Mouse (Mus musculus) forebrain, postnatal 0 days (tissue): ENCODE results near the gene Prss45. TPM values are rescaled to one million over a fixed set of nuclear protein-coding genes. Genes with fewer than 3 reads are reported as not detected.

Source experiments
- ATAC-seq: fragments of 200-750 bp; cut with Nextera tagmentation; 2 replicates; pipeline ENCODE4 v1.8.0; 2017; ENCODE audit warnings: mild to moderate bottlenecking, moderate library complexity
- DNase-seq: peaks from one replicate; pipeline ENCODE4 v3.0.0-alpha.2; 2015
- H3K27ac ChIP-seq: fragments of 300-500 bp; sonication (generic); 2 replicates; pipeline ENCODE4 v1.5.1; 2014; ENCODE audit warnings: low read depth, mild to moderate bottlenecking, antibody characterized with exemption, low read length, moderate library complexity, mixed read lengths
- H3K27me3 ChIP-seq: fragments of 300-500 bp; sonication (generic); 2 replicates; pipeline ENCODE4 v1.6.1; 2014; ENCODE audit warnings: mild to moderate bottlenecking, low read length, mixed read lengths; ENCODE audit not compliant: insufficient read depth
- H3K36me3 ChIP-seq: fragments of 300-500 bp; sonication (generic); 2 replicates; pipeline ENCODE4 v1.6.1; 2014; ENCODE audit warnings: mild to moderate bottlenecking, moderate library complexity; ENCODE audit not compliant: insufficient read depth
- H3K4me1 ChIP-seq: fragments of 300-500 bp; sonication (generic); 2 replicates; pipeline ENCODE4 v1.6.1; 2014; ENCODE audit warnings: antibody characterized with exemption; ENCODE audit not compliant: insufficient read depth
- H3K4me2 ChIP-seq: fragments of 300-500 bp; sonication (generic); 2 replicates; pipeline ENCODE4 v1.6.1; 2014; ENCODE audit warnings: low read depth, mild to moderate bottlenecking, moderate library complexity
- H3K4me3 ChIP-seq: fragments of 300-500 bp; sonication (generic); 2 replicates; pipeline ENCODE4 v1.5.1; 2014; ENCODE audit warnings: low read depth, low read length, mixed read lengths
- H3K9ac ChIP-seq: fragments of 300-500 bp; sonication (generic); 2 replicates; pipeline ENCODE4 v1.6.1; 2014; ENCODE audit warnings: mild to moderate bottlenecking
- H3K9me3 ChIP-seq: fragments of 300-500 bp; sonication (generic); 2 replicates; pipeline ENCODE4 v1.6.1; 2016; ENCODE audit warnings: low read length
- CTCF ChIP-seq: sonication (generic); IDR thresholded peaks from 2 replicates; pipeline ENCODE4 v1.5.1; 2016; ENCODE audit warnings: antibody characterized with exemption, control low read depth, low read depth
- WGBS: fragments of 180-500 bp; shearing (Covaris S2); extraction: QIAGEN DNeasy Blood & Tissue Kit; methylation state at CpG from one replicate; pipeline ENCODE4 v1.1.7; 2014; 5-methylcytosine and 5-hydroxymethylcytosine counted together
- polyA plus RNA-seq: library from polyadenylated mRNA; unstranded; fragments of >200 nt; fragmentation: Nextera tagmentation; extraction: Ambion mirVana; gene quantifications from 2 replicates; pipeline ENCODE4 v1.2.1, GENCODE M21; 2015
- total RNA-seq: library from RNA; depleted of rRNA; stranded (reverse); fragments of >200 nt; gene quantifications from 2 replicates; pipeline ENCODE4 v1.2.3, GENCODE M21; 2014; rRNA removed

The Prss45 gene
- total and polyA plus RNA-seq, 2 experiments from 2014 or later, result 0.71 TPM; not detected in 1

DNA sequence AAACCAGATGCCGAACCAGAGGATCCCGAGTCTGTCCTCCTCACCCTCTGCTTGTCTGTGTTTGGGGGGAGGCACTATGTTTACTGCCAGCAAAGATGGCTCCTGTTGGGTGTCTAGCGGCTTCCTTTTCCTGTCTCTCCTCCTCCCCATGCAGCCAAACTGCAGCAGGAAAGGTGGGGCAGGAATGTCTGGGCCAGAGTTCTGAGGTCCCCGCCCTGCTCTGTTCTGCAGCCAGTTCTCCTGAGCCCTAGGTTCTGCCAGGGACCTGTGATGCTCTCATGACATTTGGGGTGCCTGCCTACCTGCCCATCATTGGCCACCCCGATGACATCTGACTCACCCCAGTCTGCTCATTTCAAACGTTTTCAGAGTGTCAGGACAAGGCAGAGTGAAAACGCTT is 47.6 kb downstream of the Prss45 start:
- H3K4me2 ChIP-seq, result no peak overlapping the region

DNA sequence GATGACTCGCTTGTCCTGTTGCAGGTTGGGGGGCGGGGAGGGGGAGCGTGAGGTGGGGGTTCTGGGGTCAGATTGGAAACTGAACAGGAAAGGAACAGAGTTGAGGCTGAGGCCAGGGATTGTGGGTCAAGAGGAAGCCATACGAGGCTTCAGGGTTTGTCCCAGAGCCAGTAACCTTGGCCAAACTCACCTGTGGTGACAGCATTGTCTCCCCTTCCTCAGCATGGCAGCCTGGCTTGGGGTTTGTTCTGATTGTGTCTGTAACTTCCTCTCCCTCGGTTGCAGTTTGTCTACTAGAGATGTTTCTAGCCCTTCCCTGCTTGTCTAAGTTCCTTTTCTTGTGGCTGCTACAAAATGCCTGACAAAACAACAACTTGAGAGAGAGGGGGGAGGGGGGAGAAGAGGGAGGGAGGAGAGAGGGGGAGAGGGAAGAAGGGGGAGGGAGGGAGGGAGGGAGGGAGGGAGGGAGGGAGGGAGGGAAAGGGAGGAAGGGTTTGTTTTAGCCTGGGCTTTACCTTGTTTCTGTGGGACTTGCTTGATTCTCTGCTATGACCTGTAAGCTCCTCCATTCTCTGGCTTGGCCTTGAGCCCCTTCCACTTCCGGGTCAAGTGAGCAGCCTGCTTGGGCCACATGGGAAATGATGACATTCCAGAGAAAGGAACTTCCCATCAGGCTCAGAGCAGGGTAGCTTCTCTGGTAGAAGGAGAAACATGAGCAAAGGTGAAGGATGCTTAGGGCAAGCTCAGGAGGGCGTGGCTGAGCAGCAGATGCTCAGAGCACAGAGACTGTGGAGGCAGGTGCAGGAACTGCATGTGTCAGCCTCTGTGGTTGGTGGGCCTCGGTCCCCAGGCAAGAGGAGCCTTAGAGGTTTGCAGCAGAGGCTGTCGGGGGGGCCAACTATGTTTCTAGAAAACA is 53.3 kb downstream of the Prss45 start:
- Histone ChIP-seq H3K4me2 (no peak overlapping the region), H3K4me3 (no peak overlapping the region), H3K27ac (no peak overlapping the region), H3K4me1 (no peaks in the 10 kb centered on the region), H3K9me3 (no peaks in the 10 kb centered on the region), H3K36me3 (no peaks in the 10 kb centered on the region), H3K27me3 (no peaks in the 10 kb centered on the region), H3K9ac (no peak overlapping the region)
- DNase-seq (no peak), ATAC-seq (no peak)
- no peak for TF ChIP-seq CTCF
- 58% methylated on average over 9 of the region's 9 CpGs for WGBS

More for the DNA sequence above, 47.6 kb downstream of the Prss45 start:
- Histone ChIP-seq H3K27me3 (peaks cover 9% of the 10 kb centered on the region), H3K27ac (no peak overlapping the region), H3K4me3 (no peak overlapping the region), H3K9ac (no peak overlapping the region), H3K9me3 (no peaks in the 10 kb centered on the region), H3K4me1 (no peaks in the 10 kb centered on the region), H3K36me3 (no peaks in the 10 kb centered on the region)
- WGBS, result 78% methylated on average over 7 of the region's 7 CpGs
- ATAC-seq (no peak), DNase-seq (no peak)
- no peak for TF ChIP-seq CTCF

DNA sequence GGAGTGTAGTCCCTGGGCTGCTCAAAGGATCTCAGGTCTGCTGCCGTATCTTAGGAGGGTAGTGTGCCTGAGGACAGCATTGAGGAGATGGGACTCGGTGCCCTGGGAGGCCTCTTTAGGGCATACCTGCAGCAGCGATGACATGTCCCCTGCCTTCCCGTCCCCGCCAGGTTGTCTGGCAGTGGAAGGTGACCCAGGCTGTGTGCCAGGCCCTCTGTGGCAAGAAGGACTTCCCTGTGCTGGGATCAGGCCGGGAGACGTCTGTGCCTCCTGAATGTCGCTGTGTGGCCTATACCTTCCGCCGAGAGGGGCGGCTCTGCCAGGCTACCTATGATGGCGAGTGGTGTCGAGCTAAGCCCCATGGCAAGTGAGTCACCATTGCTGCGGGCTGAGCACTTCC is 54.5 kb downstream of the Prss45 start:
- H3K36me3 ChIP-seq, result no peaks in the 10 kb centered on the region
- H3K4me3 ChIP-seq, result no peak overlapping the region
- H3K4me1 ChIP-seq, result no peaks in the 10 kb centered on the region
- H3K9ac ChIP-seq, result no peak overlapping the region
- H3K9me3 ChIP-seq, result no peaks in the 10 kb centered on the region
- 91% methylated on average over 14 of the region's 14 CpGs for WGBS
- H3K4me2 ChIP-seq, result no peak overlapping the region
- ATAC-seq (no peak), DNase-seq (no peak)
- H3K27ac ChIP-seq, result no peak overlapping the region
- no peaks in the 10 kb centered on the region for H3K27me3 ChIP-seq
- no peak for TF ChIP-seq CTCF

DNA sequence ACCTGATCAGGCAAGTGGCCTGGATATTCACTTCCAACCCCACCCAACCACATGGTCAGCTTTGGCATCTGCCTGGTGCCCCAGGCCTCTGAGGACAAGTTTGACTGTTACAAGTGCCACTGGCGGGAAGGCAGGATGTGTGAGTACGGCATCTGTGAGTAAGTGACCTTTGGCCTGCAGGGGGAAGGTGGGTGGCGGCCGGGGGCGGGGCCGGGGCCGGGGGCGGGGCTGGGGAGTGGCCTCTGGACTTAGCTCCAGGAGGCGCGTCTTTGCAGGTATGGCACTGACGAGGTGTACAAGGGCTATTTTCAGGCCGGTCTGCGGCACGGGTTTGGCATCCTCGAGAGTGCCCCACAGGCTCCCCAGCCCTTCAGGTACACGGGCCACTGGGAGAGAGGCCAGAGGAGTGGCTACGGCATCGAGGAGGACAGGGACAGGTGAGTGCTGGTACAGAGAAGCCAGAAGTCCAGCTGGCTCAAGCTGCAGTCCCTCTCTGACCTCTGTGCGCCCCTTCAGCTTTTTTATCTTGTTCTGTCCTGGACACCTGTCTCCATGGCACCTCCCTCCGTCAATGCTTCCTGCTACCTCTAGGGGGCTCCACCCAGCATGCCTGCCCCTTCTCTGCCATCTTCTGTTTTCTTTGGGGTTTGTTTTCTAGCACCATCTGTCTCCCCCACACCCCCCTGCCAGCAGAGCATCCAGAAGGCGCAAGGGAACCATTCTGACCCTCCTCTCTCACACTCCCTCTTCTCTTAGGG is 55.8 kb downstream of the Prss45 start:
- WGBS, result 14% methylated on average over 21 of the region's 21 CpGs
- H3K27me3 ChIP-seq, result no peaks in the 10 kb centered on the region

More for the DNA sequence above, 55.8 kb downstream of the Prss45 start:
- H3K9me3 ChIP-seq, result no peaks in the 10 kb centered on the region
- H3K36me3 ChIP-seq, result no peaks in the 10 kb centered on the region
- ATAC-seq, result no peak
- no peak for DNase-seq
- H3K9ac ChIP-seq, result no peak overlapping the region
- H3K27ac ChIP-seq, result no peak overlapping the region
- peak; percentile 42 for TF ChIP-seq CTCF
- no peak overlapping the region for H3K4me3 ChIP-seq
- no peak overlapping the region for H3K4me2 ChIP-seq
- no peaks in the 10 kb centered on the region for H3K4me1 ChIP-seq

Other genes with a start within 250 kb of the Prss45 start
- gene Nradd, start 210.1 kb upstream of the Prss45 start, total RNA-seq, result 21.3 and 22.5 TPM in 2 replicates
- gene Nradd, start 210.1 kb upstream of the Prss45 start, polyA plus RNA-seq, result 19.1 and 27.2 TPM in 2 replicates
- 6.1 and 17.6 TPM in 2 replicates for gene Nbeal2, start 180.4 kb upstream of the Prss45 start, total RNA-seq
- 1.1 and 2.0 TPM in 2 replicates for gene Nbeal2, start 180.4 kb upstream of the Prss45 start, polyA plus RNA-seq
- 38.4 and 48.4 TPM in 2 replicates for gene Ccdc12, start 178.1 kb upstream of the Prss45 start, total RNA-seq
- gene Ccdc12, start 178.1 kb upstream of the Prss45 start, polyA plus RNA-seq, result 103 and 104 TPM in 2 replicates
- gene Myl3, start 92.7 kb upstream of the Prss45 start, total RNA-seq, result 0.69 and 0.76 TPM in 2 replicates
- gene Myl3, start 92.7 kb upstream of the Prss45 start, polyA plus RNA-seq, result 0.99 and 1.1 TPM in 2 replicates
- 11.4 and 14.2 TPM in 2 replicates for gene Pth1r, start 87.4 kb upstream of the Prss45 start, total RNA-seq
- gene Pth1r, start 87.4 kb upstream of the Prss45 start, polyA plus RNA-seq, result 7.8 and 8.7 TPM in 2 replicates
- gene Prss42, start 36.4 kb upstream of the Prss45 start, total RNA-seq, result not detected in 2 replicates
- gene Prss42, start 36.4 kb upstream of the Prss45 start, polyA plus RNA-seq, result not detected in 2 replicates
- not detected in 2 replicates for gene Prss44, start 20.6 kb upstream of the Prss45 start, total RNA-seq
- not detected in 2 replicates for gene Prss44, start 20.6 kb upstream of the Prss45 start, polyA plus RNA-seq
- gene Prss43, start 7.9 kb upstream of the Prss45 start, total RNA-seq, result not detected in 2 replicates
- gene Prss43, start 7.9 kb upstream of the Prss45 start, polyA plus RNA-seq, result 0.10 TPM in 1 of 2 replicates, not detected in the other
- gene Prss46, start 9.9 kb downstream of the Prss45 start, total RNA-seq, result not detected in 2 replicates
- 0.12 TPM in 1 of 2 replicates, not detected in the other for gene Prss46, start 9.9 kb downstream of the Prss45 start, polyA plus RNA-seq
- gene Prss50, start 23.4 kb downstream of the Prss45 start, total RNA-seq, result 0.24 TPM in 1 of 2 replicates, not detected in the other
- gene Prss50, start 23.4 kb downstream of the Prss45 start, polyA plus RNA-seq, result 0.54 and 0.63 TPM in 2 replicates
- 3.8 and 4.6 TPM in 2 replicates for gene Als2cl, start 45.3 kb downstream of the Prss45 start, total RNA-seq
- gene Als2cl, start 45.3 kb downstream of the Prss45 start, polyA plus RNA-seq, result 0.49 and 1.6 TPM in 2 replicates
- 2.5 and 5.3 TPM in 2 replicates for gene Tmie, start 45.5 kb downstream of the Prss45 start, total RNA-seq
- 2.3 and 4.0 TPM in 2 replicates for gene Tmie, start 45.5 kb downstream of the Prss45 start, polyA plus RNA-seq
- gene Fam240a, start 82.3 kb downstream of the Prss45 start, total RNA-seq, result 0.54 TPM in 1 of 2 replicates, not detected in the other
- 0.58 TPM in 1 of 2 replicates, not detected in the other for gene Fam240a, start 82.3 kb downstream of the Prss45 start, polyA plus RNA-seq
- not detected in 2 replicates for gene Tdgf1, start 111.6 kb downstream of the Prss45 start, total RNA-seq
- 0.09 and 0.12 TPM in 2 replicates for gene Tdgf1, start 111.6 kb downstream of the Prss45 start, polyA plus RNA-seq
- 0.14 and 0.23 TPM in 2 replicates for gene Lrrc2, start 117.0 kb downstream of the Prss45 start, total RNA-seq
- 0.42 and 0.96 TPM in 2 replicates for gene Lrrc2, start 117.0 kb downstream of the Prss45 start, polyA plus RNA-seq
- gene Rtp3, start 156.0 kb downstream of the Prss45 start, total RNA-seq, result not detected in 2 replicates
- not detected in 2 replicates for gene Rtp3, start 156.0 kb downstream of the Prss45 start, polyA plus RNA-seq
- 5.3 TPM in 1 of 2 replicates, not detected in the other for gene Ltf, start 184.7 kb downstream of the Prss45 start, total RNA-seq
- 0.71 and 0.74 TPM in 2 replicates for gene Ltf, start 184.7 kb downstream of the Prss45 start, polyA plus RNA-seq
- gene Ccrl2, start 222.9 kb downstream of the Prss45 start, total RNA-seq, result 0.19 and 0.77 TPM in 2 replicates
- 0.99 and 1.3 TPM in 2 replicates for gene Ccrl2, start 222.9 kb downstream of the Prss45 start, polyA plus RNA-seq